Mouse (Mus musculus): ENCODE results near the gene P4ha2. TPM values are rescaled to one million over a fixed set of nuclear protein-coding genes. Genes with fewer than 3 reads are reported as not detected.

The P4ha2 gene
- total and polyA plus RNA-seq, 2 experiments = 2.9 to 4.4 TPM

- no peak for TF ChIP-seq POLR2A (IDR thresholded peaks at IDR 0.05; ENCODE audit: extremely low read depth, insufficient read depth, low read length)
- no peak for TF ChIP-seq CTCF (IDR thresholded peaks at IDR 0.05; ENCODE audit: low read depth, low read length)
- H3K27me3 ChIP-seq (ENCODE audit: control insufficient read depth, insufficient read depth, low read length) = no peaks in the 10 kb centered on the region
- H3K36me3 ChIP-seq (ENCODE audit: control insufficient read depth, insufficient read depth, low read length) = no peaks in the 10 kb centered on the region
- no peak overlapping the region for H3K9ac ChIP-seq (ENCODE audit: low read depth, low read length)
- DNase-seq (ENCODE audit: extremely low read depth, low read depth, low spot score) = no peak
- no peak overlapping the region for H3K4me3 ChIP-seq (ENCODE audit: insufficient read depth, low read depth, low read length)
- no peaks in the 10 kb centered on the region for H3K79me2 ChIP-seq (ENCODE audit: control insufficient read depth, insufficient read depth, low read length)
- 88% methylated on average over 6 of the region's 6 CpGs for WGBS
- H3K27ac ChIP-seq (replicated peaks; ENCODE audit: insufficient read depth, low read depth, low read length) = no peak overlapping the region
- H3K4me1 ChIP-seq (ENCODE audit: control insufficient read depth, insufficient read depth, low read length) = no peaks in the 10 kb centered on the region
Measured at GRCm38 (mm10) chr11:54145990-54146389, 46.1 kb downstream of the P4ha2 start.

- H3K79me2 ChIP-seq (ENCODE audit: control insufficient read depth, insufficient read depth, low read length) = no peaks in the 10 kb centered on the region
- no peaks in the 10 kb centered on the region for H3K4me1 ChIP-seq (ENCODE audit: control insufficient read depth, insufficient read depth, low read length)
- DNase-seq (ENCODE audit: extremely low read depth, low read depth, low spot score) = peak; percentile 25
- no peak overlapping the region for H3K4me3 ChIP-seq (ENCODE audit: insufficient read depth, low read depth, low read length)
- no peaks in the 10 kb centered on the region for H3K36me3 ChIP-seq (ENCODE audit: control insufficient read depth, insufficient read depth, low read length)
- TF ChIP-seq CTCF (IDR thresholded peaks at IDR 0.05; ENCODE audit: low read depth, low read length) (no peak), POLR2A (IDR thresholded peaks at IDR 0.05; ENCODE audit: extremely low read depth, insufficient read depth, low read length) (no peak)
- H3K9ac ChIP-seq (ENCODE audit: low read depth, low read length) = no peak overlapping the region
- no peaks in the 10 kb centered on the region for H3K27me3 ChIP-seq (ENCODE audit: control insufficient read depth, insufficient read depth, low read length)
- no peak overlapping the region for H3K27ac ChIP-seq (replicated peaks; ENCODE audit: insufficient read depth, low read depth, low read length)
- 72% methylated on average over 3 of the region's 3 CpGs for WGBS
Measured at GRCm38 (mm10) chr11:54149791-54150465, 50.0 kb downstream of the P4ha2 start.

GRCm38 (mm10) chr11:54151141-54151540 lies 51.2 kb downstream of the P4ha2 start:
- TF ChIP-seq POLR2A (IDR thresholded peaks at IDR 0.05; ENCODE audit: extremely low read depth, insufficient read depth, low read length) (no peak), CTCF (IDR thresholded peaks at IDR 0.05; ENCODE audit: low read depth, low read length) (no peak)
- no peak overlapping the region for H3K9ac ChIP-seq (ENCODE audit: low read depth, low read length)
- H3K27ac ChIP-seq (replicated peaks; ENCODE audit: insufficient read depth, low read depth, low read length) = no peak overlapping the region
- H3K4me1 ChIP-seq (ENCODE audit: control insufficient read depth, insufficient read depth, low read length) = no peaks in the 10 kb centered on the region
- no peaks in the 10 kb centered on the region for H3K79me2 ChIP-seq (ENCODE audit: control insufficient read depth, insufficient read depth, low read length)
- H3K27me3 ChIP-seq (ENCODE audit: control insufficient read depth, insufficient read depth, low read length) = no peaks in the 10 kb centered on the region
- no peak for DNase-seq (ENCODE audit: extremely low read depth, low read depth, low spot score)
- H3K36me3 ChIP-seq (ENCODE audit: control insufficient read depth, insufficient read depth, low read length) = no peaks in the 10 kb centered on the region
- no peak overlapping the region for H3K4me3 ChIP-seq (ENCODE audit: insufficient read depth, low read depth, low read length)
- 50% methylated on average over 7 of the region's 7 CpGs for WGBS

- no peak for TF ChIP-seq POLR2A (IDR thresholded peaks at IDR 0.05; ENCODE audit: extremely low read depth, insufficient read depth, low read length)
- TF ChIP-seq CTCF (IDR thresholded peaks at IDR 0.05; ENCODE audit: low read depth, low read length) = no peak
- H3K4me1 ChIP-seq (ENCODE audit: control insufficient read depth, insufficient read depth, low read length) = no peaks in the 10 kb centered on the region
- no peak overlapping the region for H3K27ac ChIP-seq (replicated peaks; ENCODE audit: insufficient read depth, low read depth, low read length)
- H3K36me3 ChIP-seq (ENCODE audit: control insufficient read depth, insufficient read depth, low read length) = no peaks in the 10 kb centered on the region
- no peak for DNase-seq (ENCODE audit: extremely low read depth, low read depth, low spot score)
- 88% methylated on average over 3 of the region's 3 CpGs for WGBS
- no peak overlapping the region for H3K4me3 ChIP-seq (ENCODE audit: insufficient read depth, low read depth, low read length)
- no peaks in the 10 kb centered on the region for H3K27me3 ChIP-seq (ENCODE audit: control insufficient read depth, insufficient read depth, low read length)
- H3K79me2 ChIP-seq (ENCODE audit: control insufficient read depth, insufficient read depth, low read length) = no peaks in the 10 kb centered on the region
- H3K9ac ChIP-seq (ENCODE audit: low read depth, low read length) = no peak overlapping the region
Measured at GRCm38 (mm10) chr11:54152957-54153356, 53.1 kb downstream of the P4ha2 start.

- DNase-seq (ENCODE audit: extremely low read depth, low read depth, low spot score) = peak; percentile 29
- Histone ChIP-seq H3K9ac (ENCODE audit: low read depth, low read length) (no peak overlapping the region), H3K27me3 (ENCODE audit: control insufficient read depth, insufficient read depth, low read length) (no peaks in the 10 kb centered on the region), H3K79me2 (ENCODE audit: control insufficient read depth, insufficient read depth, low read length) (no peaks in the 10 kb centered on the region), H3K4me3 (ENCODE audit: insufficient read depth, low read depth, low read length) (no peak overlapping the region), H3K4me1 (ENCODE audit: control insufficient read depth, insufficient read depth, low read length) (no peaks in the 10 kb centered on the region), H3K36me3 (ENCODE audit: control insufficient read depth, insufficient read depth, low read length) (no peaks in the 10 kb centered on the region), H3K27ac (replicated peaks; ENCODE audit: insufficient read depth, low read depth, low read length) (no peak overlapping the region)
- 78% methylated on average over 6 of the region's 6 CpGs for WGBS
- no peak for TF ChIP-seq CTCF (IDR thresholded peaks at IDR 0.05; ENCODE audit: low read depth, low read length)
- no peak for TF ChIP-seq POLR2A (IDR thresholded peaks at IDR 0.05; ENCODE audit: extremely low read depth, insufficient read depth, low read length)
Measured at GRCm38 (mm10) chr11:54155864-54156263, 56.0 kb downstream of the P4ha2 start.

- TF ChIP-seq POLR2A (IDR thresholded peaks at IDR 0.05; ENCODE audit: extremely low read depth, insufficient read depth, low read length) (no peak), CTCF (IDR thresholded peaks at IDR 0.05; ENCODE audit: low read depth, low read length) (no peak)
- Histone ChIP-seq H3K79me2 (ENCODE audit: control insufficient read depth, insufficient read depth, low read length) (no peaks in the 10 kb centered on the region), H3K9ac (ENCODE audit: low read depth, low read length) (no peak overlapping the region), H3K27me3 (ENCODE audit: control insufficient read depth, insufficient read depth, low read length) (no peaks in the 10 kb centered on the region), H3K4me3 (ENCODE audit: insufficient read depth, low read depth, low read length) (no peak overlapping the region), H3K36me3 (ENCODE audit: control insufficient read depth, insufficient read depth, low read length) (no peaks in the 10 kb centered on the region), H3K27ac (replicated peaks; ENCODE audit: insufficient read depth, low read depth, low read length) (no peak overlapping the region), H3K4me1 (ENCODE audit: control insufficient read depth, insufficient read depth, low read length) (no peaks in the 10 kb centered on the region)
- no peak for DNase-seq (ENCODE audit: extremely low read depth, low read depth, low spot score)
Measured at GRCm38 (mm10) chr11:54156504-54156903, 56.6 kb downstream of the P4ha2 start.
